Mouse (Mus musculus): ENCODE measurements around the gene Tuba3b. TPM values are rescaled to one million over a fixed set of nuclear protein-coding genes. Genes with fewer than 3 reads are reported as not detected.

Tuba3b gene
- polyA plus RNA-seq, 1 experiment from 2014 or later: 0.12 TPM

- no peaks in the 10 kb centered on the region for H3K36me3 ChIP-seq (ENCODE audit: control insufficient read depth, insufficient read depth, low read length)
- H3K4me1 ChIP-seq (replicated peaks; ENCODE audit: control insufficient read depth, insufficient read depth, low read length): no peaks in the 10 kb centered on the region
- no peak overlapping the region for H3K9ac ChIP-seq (ENCODE audit: low read depth, low read length)
- H3K4me2 ChIP-seq: no peak overlapping the region
- no peak overlapping the region for H3K4me3 ChIP-seq (ENCODE audit: low read depth, low read length)
- H3K27ac ChIP-seq (ENCODE audit: low read depth, low read length): no peak overlapping the region
- H3K9me3 ChIP-seq (ENCODE audit: control insufficient read depth, low read length): no peaks in the 10 kb centered on the region
- DNase-seq (ENCODE audit: low spot score) (no peak), ATAC-seq (replicated peaks; ENCODE audit: low FRiP score) (no peak)
- 58% methylated on average over 3 of the region's 3 CpGs for WGBS
- no peaks in the 10 kb centered on the region for H3K27me3 ChIP-seq (replicated peaks; ENCODE audit: control insufficient read depth, insufficient read depth, low read length)
Observed at GRCm38 (mm10) chr6:145667654-145668053, 52.1 kb downstream of the Tuba3b start.

- WGBS: 77% methylated on average over 10 of the region's 10 CpGs
- no peak for ATAC-seq (replicated peaks; ENCODE audit: low FRiP score)
- H3K4me1 ChIP-seq (replicated peaks; ENCODE audit: control insufficient read depth, insufficient read depth, low read length): no peaks in the 10 kb centered on the region
Observed at GRCm38 (mm10) chr6:145669596-145670071, 54.1 kb downstream of the Tuba3b start.

More at GRCm38 (mm10) chr6:145669596-145670071, 54.1 kb downstream of the Tuba3b start:
- no peaks in the 10 kb centered on the region for H3K27me3 ChIP-seq (replicated peaks; ENCODE audit: control insufficient read depth, insufficient read depth, low read length)
- H3K9me3 ChIP-seq (ENCODE audit: control insufficient read depth, low read length): no peaks in the 10 kb centered on the region
- H3K36me3 ChIP-seq (ENCODE audit: control insufficient read depth, insufficient read depth, low read length): no peaks in the 10 kb centered on the region
- no peak overlapping the region for H3K9ac ChIP-seq (ENCODE audit: low read depth, low read length)
- H3K4me2 ChIP-seq: no peak overlapping the region
- no peak for DNase-seq (ENCODE audit: low spot score)
- H3K4me3 ChIP-seq (ENCODE audit: low read depth, low read length): no peak overlapping the region
- H3K27ac ChIP-seq (ENCODE audit: low read depth, low read length): no peak overlapping the region

Other genes starting within 250 kb of the Tuba3b start
- not detected in 2 replicates for gene Lmntd1, start 1.4 kb upstream of the Tuba3b start, polyA plus RNA-seq (2014; fragmentation: Nextera tagmentation; extraction: Ambion mirVana)
- gene Rassf8, start 131.0 kb downstream of the Tuba3b start, polyA plus RNA-seq (2014; fragmentation: Nextera tagmentation; extraction: Ambion mirVana): 2.5 and 4.1 TPM in 2 replicates
- 0.34 and 0.45 TPM in 2 replicates for gene Bhlhe41, start 249.8 kb downstream of the Tuba3b start, polyA plus RNA-seq (2014; fragmentation: Nextera tagmentation; extraction: Ambion mirVana)